Mouse (Mus musculus) cerebellum, adult 18-20 months (tissue): ENCODE results near the gene Fscn3.

Experiments used
- DNase-seq, 2 experiments: peaks; one replicate each; pipeline ENCODE4 v3.0.0; 2021

The Fscn3 gene

GRCm38 (mm10) chr6:28427096-28427839, at the start of gene Fscn3:
TSS of gene Fscn3 (plus strand) at chr6:28427789.
- peak; percentile 38 to 48 for DNase-seq

- DNase-seq: no peak
These were observed 45.6 kb upstream of the Fscn3 start for GRCm38 (mm10) chr6:28381983-28382382.

GRCm38 (mm10) chr6:28385169-28385568, 42.4 kb upstream of the Fscn3 start:
- DNase-seq: no peak

GRCm38 (mm10) chr6:28389038-28389437, 38.6 kb upstream of the Fscn3 start:
- no peak for DNase-seq

- DNase-seq: no peak
These were observed 31.3 kb upstream of the Fscn3 start for GRCm38 (mm10) chr6:28396051-28396852.

- peak in 1 of 2 experiments; percentile 28 for DNase-seq
These were observed 30.6 kb upstream of the Fscn3 start for GRCm38 (mm10) chr6:28396853-28397457.

GRCm38 (mm10) chr6:28397681-28398203, 29.8 kb upstream of the Fscn3 start, which contains the start of gene Zfp800:
TSS of gene Zfp800 (minus strand) at chr6:28398005.
- peak in 1 of 2 experiments; percentile 25 for DNase-seq

- no peak for DNase-seq
These were observed 28.9 kb upstream of the Fscn3 start for GRCm38 (mm10) chr6:28398726-28399125.

- DNase-seq: no peak
These were observed 27.8 kb upstream of the Fscn3 start for GRCm38 (mm10) chr6:28399791-28400190.

- no peak for DNase-seq
These were observed 17.5 kb upstream of the Fscn3 start for GRCm38 (mm10) chr6:28410053-28410452.

GRCm38 (mm10) chr6:28411236-28411635, 16.4 kb upstream of the Fscn3 start:
- no peak for DNase-seq

GRCm38 (mm10) chr6:28416981-28417380, 10.6 kb upstream of the Fscn3 start:
- DNase-seq: no peak

- peak; percentile 89 for DNase-seq
These were observed 9.1 kb upstream of the Fscn3 start for GRCm38 (mm10) chr6:28418449-28418848.

- DNase-seq: no peak
These were observed 7.9 kb upstream of the Fscn3 start for GRCm38 (mm10) chr6:28419673-28420072.

- DNase-seq: no peak
These were observed 7.2 kb upstream of the Fscn3 start for GRCm38 (mm10) chr6:28420361-28420760.

GRCm38 (mm10) chr6:28420865-28421264, 6.7 kb upstream of the Fscn3 start:
- DNase-seq: no peak

GRCm38 (mm10) chr6:28421469-28422000, 6.1 kb upstream of the Fscn3 start:
- DNase-seq: peak; percentile 93 to 94

- DNase-seq: no peak
These were observed 4.8 kb upstream of the Fscn3 start for GRCm38 (mm10) chr6:28422651-28423290.

- DNase-seq: peak; percentile 92 to 97
These were observed 4.3 kb upstream of the Fscn3 start, which contains the start of gene Arf5 for GRCm38 (mm10) chr6:28423313-28423712. TSS of gene Arf5 (plus strand) at chr6:28423560.

GRCm38 (mm10) chr6:28423767-28424695, 3.6 kb upstream of the Fscn3 start:
- peak; percentile 74 to 76 for DNase-seq

- peak; percentile 47 to 51 for DNase-seq
These were observed 2.6 kb upstream of the Fscn3 start for GRCm38 (mm10) chr6:28425019-28425418.
